Mouse (Mus musculus): Measurements from ENCODE around the gene Tdpoz1.
"Not testable (repeated sequence)": the region's sequence is repeated elsewhere in the genome, so short reads cannot be mapped to it uniquely, and the experiment has no call there.

The Tdpoz1 gene

GRCm38 (mm10) chr3:93676210-93676609 is at the start of gene Tdpoz1:
Tdpoz1 (minus strand) TSS chr3:93676310.
- TF ChIP-seq GATA4 (IDR thresholded peaks at IDR 0.05; ENCODE audit: insufficient replicate concordance, low read length), result not testable (repeated sequence)

- TF ChIP-seq GATA4 (IDR thresholded peaks at IDR 0.05; ENCODE audit: insufficient replicate concordance, low read length), result not testable (repeated sequence)
Measured at GRCm38 (mm10) chr3:93692970-93693369, 16.9 kb upstream of the Tdpoz1 start, which contains the start of gene Gm37596. Gm37596 (minus strand) TSS chr3:93693070.

- no peak for TF ChIP-seq GATA4 (IDR thresholded peaks at IDR 0.05; ENCODE audit: insufficient replicate concordance, low read length)
Measured at GRCm38 (mm10) chr3:93654260-93654659, 21.9 kb downstream of the Tdpoz1 start.

- no peak for TF ChIP-seq GATA4 (IDR thresholded peaks at IDR 0.05; ENCODE audit: insufficient replicate concordance, low read length)
Measured at GRCm38 (mm10) chr3:93652586-93652985, 23.5 kb downstream of the Tdpoz1 start, which contains the start of gene Tdpoz2. Tdpoz2 (minus strand) TSS chr3:93652686.

Measured in liver, adult (tissue).